Mouse (Mus musculus) MEL-GATA-1-ER (cell line): ENCODE results near the gene Cdca7.

Experiments
- DNase-seq: peaks from one replicate; pipeline ENCODE4 v3.0.0-alpha.2; 2012; ENCODE audit warnings: low read depth; ENCODE audit errors: extremely low read depth

The Cdca7 gene

DNA sequence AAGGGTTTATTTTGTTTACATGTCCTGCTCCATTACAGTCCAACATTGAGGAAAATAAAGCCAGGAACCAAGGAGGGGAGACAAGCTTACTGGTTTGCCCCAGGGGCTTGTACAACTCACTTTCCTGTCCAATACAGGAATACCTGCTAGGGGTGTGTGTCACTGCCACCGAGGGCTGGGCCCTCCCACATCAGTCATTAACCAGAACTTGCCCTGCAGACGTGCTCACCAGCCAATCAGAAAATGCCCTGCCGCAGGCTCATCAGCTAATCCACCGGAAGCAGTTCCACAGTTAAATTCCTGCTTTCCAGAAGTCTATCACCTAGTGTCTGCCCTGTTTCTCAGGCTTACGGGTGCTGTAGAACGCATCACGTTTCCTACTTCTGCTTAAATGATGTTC is 15.7 kb downstream of the Cdca7 start:
- DNase-seq: no peak

DNA sequence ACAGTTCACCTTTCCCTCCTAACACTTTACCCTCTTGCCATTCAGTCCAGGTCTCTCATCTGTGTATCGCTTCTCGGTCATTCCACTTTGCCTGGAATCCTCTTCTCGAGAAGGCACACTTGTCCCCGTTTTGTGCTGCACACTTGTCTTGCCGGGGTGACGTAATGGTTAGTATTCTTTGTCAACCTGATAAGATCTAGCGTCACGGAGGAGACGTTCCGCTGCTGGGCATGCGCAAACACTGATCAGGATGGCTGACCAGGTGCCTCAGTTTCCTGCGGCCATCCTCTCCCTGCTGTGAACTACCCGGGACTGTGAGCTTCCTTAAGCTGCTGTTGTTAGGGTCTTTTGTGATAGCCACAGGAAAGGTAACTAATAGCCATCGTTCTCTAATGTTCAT is 17.1 kb downstream of the Cdca7 start:
- DNase-seq: no peak

DNA sequence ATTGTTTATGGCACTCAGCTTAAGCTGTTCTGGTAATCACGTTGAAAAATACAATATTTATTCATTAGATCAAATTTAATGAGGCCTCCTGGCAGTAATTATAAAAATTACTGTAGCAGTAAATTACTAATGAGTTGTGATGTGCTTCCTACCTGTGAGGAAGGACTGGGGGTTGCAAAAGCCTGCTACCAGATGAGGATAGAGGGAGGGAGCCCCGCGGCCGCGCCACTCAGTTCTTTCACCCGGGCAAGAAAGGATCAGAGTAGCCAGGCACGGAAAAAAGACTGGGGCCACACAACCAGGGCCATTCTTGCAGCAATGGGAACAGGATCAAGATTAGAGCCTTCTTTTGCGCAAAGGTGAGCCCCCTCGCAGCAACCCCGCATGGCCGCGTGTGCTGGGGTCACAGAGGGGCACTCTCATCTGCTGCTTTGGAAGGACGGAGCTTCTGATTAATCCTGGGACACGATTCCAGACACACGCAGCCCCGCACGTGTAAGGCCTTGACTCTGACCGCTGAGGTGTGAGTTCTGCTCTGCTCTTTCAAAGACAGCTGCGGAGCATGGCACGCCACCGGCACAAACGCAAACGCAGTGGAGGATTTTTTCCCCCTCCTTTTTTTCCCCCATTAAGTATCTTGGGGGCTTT is 23.2 kb downstream of the Cdca7 start:
- no peak for DNase-seq

DNA sequence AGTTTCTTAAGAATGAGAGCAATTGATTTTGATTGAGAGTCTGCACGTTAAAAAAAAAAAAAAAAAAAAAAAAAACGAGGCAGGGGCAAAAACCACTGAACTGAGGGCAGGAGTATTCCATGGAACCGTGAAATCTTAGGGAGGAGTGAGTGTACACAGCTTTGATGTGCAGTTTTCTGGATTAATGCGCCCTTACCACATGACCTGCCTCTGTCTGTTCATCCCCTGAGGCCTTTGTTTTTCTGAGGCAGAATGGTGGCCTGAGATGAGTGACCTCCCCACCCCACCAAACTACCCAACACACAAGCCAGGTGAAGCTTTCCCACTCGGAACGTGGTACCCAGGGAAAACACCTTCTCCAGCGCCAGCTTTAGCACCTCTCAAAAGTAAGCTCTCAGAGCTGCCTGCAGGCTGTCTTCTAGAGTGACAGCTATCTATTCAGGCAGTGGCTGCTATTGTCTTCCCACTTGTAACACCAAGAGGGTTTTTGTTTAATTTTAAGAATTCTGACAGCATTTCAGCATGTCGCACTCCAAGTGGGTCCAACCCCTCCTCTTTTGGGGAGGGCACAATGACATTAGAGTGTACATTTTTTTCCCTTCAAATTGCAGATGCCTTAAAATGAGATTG is 23.9 kb downstream of the Cdca7 start:
- no peak for DNase-seq

DNA sequence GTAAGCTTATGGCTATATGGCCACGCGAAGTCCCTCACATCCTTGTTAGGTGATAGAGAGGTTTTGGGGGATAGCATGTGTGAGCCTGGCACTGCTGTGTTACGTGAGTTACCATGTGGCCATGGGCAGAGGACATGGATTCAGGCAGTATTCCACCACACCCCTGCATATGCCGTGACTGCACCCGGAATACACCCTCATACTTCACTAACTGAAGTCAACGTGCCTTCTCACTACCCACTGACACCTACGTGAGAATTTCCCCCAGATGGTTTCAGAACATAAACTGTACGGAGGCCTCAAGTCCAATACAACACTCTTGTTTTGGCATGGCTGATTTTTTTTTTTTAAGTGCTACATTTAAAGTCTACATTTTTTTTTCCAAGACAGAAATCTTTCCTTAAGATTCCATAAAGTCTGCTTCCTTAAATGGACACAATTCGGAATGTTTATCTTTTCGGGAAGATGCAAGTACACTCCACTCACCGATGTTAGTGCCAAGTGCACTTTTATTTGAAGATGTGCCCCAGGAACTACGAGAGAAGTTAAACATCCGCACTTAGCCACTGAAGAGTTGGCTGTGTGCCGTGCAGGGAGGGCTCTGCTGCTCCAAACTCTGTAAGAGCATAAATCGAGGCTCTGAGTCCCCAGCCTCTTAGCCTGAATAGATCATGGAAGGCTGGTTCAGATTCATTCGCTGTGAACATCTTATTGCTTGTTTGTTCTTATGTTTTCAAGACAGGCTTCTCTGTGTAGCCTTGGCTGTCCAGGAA is 26.3 kb downstream of the Cdca7 start:
- DNase-seq: no peak

DNA sequence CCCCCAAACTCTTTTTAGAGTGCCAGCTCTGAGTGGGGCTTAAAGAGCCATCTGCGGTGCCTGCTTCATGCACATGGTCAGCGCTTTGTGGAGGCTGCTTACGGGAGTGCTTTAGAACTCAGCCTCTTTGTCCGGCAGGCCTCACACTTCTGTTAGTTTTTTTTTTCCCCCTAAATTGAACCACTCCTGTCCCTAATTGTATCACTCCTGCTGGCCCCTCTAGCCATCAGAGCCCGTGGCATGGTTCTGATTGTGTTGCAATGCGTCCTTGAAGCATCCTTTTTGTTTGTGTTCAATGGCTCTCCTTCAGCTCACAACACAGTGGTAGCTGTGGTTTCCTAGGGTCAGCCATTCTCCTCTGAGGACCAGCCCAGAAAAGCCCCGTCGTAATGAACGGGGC is 27.7 kb downstream of the Cdca7 start:
- no peak for DNase-seq

DNA sequence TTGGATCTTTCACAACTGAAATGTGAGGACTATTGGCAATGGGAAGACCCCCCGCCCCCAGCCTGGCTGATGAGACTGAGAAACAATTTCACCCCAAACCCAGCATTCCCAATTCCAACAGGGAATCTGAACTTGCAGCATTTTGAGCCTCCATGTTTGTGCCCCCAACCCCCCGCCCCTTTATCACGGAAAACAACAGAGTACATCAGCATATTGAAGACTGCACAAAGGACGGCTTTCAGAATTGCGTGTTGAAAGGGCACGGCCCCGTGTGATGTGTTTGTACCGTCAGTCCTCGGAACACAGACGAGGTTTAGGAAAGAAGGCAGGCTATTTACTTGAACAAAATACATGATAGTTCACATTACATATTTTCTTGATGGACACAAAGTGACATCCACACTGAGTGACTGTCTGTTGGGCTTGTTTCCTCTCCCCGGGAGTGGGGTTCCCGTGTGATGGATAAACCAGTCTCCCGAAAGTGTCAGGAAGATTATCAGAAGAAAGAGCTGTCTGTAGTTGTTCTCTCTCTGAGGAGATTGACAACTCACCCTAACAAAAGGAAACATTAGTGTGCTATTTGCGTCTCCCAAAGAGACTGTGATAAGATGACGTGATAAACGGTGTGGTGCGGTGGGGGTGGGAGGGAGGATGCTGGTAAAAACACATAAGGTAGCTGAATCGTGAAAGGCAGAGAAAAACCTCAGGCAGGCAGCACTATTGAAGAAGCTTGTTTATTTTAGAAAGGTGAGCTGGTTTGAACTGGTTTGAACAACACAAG is 32.1 kb downstream of the Cdca7 start:
- no peak for DNase-seq

DNA sequence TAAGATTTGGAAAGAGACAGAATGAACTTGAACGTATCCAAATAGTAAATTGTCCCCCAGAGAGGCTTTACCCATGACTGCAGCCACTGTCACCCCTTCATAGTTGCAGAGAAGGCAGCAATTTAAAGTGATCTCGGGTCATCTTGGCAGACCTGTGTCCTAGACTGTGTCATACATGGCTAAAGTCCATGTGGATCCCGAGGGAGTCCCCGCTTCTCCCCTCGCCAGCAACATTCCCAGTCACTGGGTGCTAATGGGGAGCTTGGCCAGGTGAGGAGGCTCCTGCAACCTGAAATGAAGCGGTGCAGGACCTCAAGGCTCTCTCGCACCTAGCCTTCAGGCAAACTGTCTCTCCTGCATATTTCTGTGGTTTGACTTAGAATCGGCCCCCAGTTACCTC is 32.9 kb downstream of the Cdca7 start:
- DNase-seq: no peak

DNA sequence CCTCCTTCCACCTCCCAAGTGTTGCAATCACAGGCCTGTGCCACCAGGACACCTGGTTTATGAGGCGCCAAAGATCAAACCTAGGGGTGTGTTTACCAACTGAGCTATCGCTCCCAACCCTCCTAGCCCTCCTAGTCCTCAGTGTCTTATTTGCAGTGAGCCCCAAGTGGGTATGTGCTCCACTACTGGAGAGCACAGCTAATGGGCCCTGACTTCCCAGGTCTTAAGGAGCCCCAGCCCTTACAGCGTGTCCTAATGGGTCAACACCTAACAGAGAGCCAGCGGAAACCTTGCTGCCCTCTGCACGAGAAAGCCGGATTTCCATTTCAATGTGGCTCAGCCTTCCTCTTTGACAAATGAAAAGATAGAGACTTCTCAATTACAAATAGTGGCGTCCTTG is 39.6 kb downstream of the Cdca7 start:
- DNase-seq: no peak

DNA sequence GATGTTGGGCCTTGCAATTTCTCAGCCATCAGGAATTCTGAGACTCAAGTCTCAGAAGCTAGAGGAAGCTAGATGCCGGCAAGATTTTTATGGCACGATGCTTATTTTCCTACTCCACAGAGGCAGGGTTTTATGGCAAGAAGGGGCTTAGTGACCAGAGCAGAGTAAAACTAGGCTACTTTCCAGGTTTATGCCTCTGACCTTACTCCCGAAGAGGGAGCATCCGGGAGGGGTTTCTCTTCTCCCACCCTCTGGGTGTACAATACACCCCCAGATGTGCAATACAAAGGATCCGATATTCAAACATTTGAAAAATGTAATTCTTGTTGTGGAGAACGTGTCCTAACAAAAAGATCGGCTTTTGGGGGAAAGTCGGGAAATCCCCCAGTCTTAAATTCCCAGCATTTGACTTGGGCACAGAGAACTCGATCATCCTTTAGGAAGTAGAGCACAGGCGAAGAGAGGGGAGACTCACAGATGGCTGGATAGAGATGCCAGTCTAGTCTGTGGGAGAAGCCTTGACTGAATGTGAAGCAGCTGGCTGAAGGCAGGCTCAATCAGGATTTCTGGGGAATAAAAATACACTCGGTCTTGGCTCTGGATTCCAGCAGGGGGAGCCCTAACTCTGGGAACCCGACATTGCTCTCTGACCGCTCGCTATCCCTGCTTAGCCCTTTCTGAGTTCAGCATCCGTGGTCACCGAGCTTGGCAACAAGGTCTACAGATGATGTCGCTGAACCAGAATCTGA is 40.2 kb downstream of the Cdca7 start:
- peak; percentile 26 for DNase-seq

DNA sequence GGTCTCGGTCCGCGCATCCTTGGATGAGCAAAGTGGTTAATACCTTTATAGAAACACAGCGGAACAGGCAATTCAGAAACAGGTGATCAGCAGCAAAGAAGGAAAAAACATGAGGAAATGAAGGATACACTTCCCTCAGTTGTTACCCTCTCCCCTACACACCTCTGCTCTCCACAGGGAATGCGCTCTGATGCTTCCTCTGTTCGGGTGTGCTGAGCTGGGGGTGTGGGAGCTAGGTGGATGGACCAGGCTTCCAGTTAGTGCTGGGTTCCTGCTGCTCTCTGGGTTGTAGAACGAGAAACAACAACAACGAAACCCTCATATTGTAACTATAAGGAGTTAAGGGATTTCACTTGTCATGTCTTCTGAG is 40.7 kb downstream of the Cdca7 start:
- DNase-seq: no peak

DNA sequence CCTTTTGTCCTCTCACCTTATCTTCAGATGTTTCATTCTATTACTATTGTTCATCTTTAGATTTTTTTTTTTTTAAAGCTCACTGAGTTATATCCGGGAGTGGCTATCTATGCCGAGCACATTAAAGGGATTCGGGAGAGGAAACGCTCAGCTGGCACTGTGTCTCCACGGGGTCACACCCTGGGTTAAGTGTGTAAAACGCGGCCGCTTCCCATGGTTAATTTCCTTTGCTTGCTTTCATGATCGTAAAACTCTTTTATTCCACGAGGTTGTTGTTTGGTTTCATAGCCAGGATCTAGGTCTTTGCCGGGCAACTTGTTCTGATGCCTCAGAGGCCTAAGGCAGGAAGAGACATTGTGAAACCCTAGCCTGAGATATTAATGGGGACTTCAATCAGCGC is 48.1 kb downstream of the Cdca7 start:
- DNase-seq: no peak

DNA sequence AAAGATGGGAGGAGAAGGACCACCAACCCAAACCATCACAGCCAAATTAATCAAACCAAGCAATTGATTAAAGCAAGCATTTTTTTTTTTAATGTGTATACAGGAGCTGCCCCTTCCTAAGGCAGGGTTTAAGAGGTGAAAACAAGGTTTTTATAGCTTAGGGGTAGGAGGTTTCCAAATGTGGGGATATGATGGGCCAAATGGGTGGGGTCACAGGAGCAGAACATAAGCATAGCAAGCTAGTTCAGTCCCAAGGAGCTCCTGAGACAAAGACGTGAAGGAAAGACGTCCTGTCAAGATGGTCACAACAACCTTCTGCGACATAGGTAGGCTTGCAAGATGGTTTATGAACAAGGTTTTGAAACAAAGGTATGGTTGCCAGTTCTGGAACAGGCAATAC is 49.6 kb downstream of the Cdca7 start:
- no peak for DNase-seq

DNA sequence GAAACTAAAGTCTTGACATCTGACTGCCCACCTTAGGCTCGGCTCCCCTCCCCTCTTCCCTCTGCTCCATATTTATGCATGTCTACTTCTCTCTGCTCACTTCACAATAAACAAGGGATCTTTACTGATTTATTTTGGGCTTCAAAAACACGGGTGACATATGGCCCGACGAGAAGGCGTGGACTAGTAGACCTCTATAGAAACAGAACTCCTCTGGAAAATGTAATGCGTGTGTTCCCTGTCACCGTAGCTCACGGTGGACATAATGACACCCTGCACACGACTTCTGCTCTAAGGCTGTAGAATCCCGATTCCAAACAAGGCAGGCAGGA is 53.0 kb downstream of the Cdca7 start:
- DNase-seq: no peak

DNA sequence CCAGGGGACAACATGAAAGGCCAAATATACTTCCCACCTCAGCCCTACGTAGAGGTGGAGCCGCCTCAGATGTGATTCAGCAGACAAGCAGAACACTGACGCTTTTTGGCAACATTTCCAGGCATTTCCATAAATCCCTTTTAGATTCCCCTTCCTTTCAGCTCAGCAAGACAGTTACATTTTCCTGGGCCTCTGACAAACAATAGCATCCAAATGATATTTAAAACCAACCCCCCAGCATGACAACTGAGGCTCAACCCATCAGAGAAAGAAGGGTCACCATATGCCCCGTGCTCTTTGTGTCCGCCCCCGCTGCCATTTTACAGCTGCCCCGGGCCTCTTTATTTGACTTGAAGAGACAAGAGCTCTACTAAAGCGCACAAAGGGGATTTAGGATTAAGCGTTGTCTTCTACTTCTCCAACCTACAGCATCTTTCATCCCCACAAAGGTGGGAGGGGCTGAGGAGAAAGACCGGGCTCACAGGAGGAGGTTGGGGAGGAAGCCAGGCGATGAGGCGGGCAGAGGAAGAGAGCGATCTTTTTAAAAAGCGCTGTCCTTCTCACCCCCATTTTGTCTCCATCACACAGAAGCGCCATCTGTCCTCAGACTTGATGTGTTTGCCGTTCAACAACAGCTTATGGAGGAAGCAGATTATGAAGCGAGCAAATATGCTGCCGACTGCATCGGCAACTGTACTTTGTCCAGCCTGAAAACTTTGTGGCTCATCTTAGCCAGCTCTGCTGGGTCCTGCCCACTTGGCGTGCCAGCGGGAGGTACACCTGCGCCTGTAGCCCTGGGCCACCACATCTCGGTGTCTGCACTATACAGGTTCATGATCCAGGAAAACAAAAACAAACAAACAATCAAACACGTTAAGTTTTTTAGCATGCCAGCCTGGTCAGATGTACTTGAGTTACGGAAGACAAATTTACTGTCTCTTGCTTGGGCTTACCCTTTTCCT is 53.7 kb downstream of the Cdca7 start:
- DNase-seq: no peak

DNA sequence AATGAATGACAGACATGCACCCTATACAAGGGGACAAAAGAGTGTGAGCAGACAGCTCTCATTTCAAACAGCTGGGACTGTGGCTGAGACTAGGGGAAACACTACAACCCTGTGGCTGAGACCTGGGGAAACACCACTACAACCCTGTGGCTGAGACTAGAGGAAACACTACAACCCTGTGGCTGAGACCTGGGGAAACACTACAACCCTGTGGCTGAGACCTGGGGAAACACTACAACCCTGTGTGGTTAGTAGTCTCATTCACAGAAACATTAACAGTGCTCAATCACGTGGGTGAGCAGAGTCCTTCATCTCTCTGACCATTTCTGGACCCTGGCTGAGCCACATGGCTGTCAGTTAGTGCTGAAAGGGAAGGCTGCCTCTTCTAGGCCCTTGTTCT is 59.9 kb downstream of the Cdca7 start:
- DNase-seq: no peak
